Mouse (Mus musculus) T-cell, adult 66 days (primary cell): Measurements from ENCODE around the gene Abcb11. TPM values are rescaled to one million over a fixed set of nuclear protein-coding genes. Genes with fewer than 3 reads are reported as not detected.

Source experiments
- total RNA-seq, 2 experiments: library from RNA; stranded (reverse); gene quantifications; 3 replicates in 1 of 2; 4 replicates in 1 of 2; pipeline ENCODE4 v1.2.4; 2023

The Abcb11 gene
- total RNA-seq = not detected

GRCm38 (mm10) chr2:69342496-69343221 is at the start of gene Abcb11:
Abcb11 (minus strand) TSS chr2:69342616.

GRCm38 (mm10) chr2:69380281-69380680 is 37.9 kb upstream of the Abcb11 start, which contains the start of gene Dhrs9:
Dhrs9 (plus strand) TSS chr2:69380445.

GRCm38 (mm10) chr2:69210773-69211172 is 131.6 kb downstream of the Abcb11 start, which contains the start of gene G6pc2:
G6pc2 (plus strand) TSS chr2:69211073.

DNA sequence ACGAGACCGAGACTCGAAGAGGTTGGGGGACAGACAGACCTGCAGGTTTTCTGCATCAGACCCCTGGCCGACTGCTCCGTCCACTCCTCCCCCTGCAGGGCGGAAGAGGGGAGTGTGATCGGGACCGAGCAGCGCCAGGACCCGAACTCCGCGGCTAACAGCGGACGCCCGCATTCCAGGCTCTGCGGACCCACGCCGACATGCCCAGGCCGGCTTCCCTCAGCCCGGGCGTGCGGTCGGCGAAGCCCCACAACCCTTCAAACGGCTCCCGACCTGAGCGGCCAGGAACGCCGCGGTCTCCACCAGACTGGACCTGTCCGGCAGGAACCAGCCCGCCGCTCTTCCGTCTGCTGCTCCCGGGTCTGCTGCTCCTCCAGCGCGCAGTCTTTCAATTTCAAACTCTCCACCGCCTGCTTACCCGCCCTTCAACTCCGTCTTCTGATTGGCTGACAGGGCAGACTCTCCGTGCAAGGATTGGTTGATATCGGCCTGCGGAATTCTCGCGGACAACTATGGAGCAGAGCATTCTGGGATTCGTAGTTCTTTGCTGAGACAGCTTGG is 136.5 kb downstream of the Abcb11 start, which contains the start of gene Spc25:
Spc25 (minus strand) TSS at position 404 of the 561 bp plus-strand sequence.

Other genes with a start within 250 kb of the Abcb11 start
- gene Nostrin, start 206.8 kb downstream of the Abcb11 start, total RNA-seq = not detected
- 1 to 10 TPM; 4.7 to 4.9 TPM for gene Spc25, start 136.4 kb downstream of the Abcb11 start, total RNA-seq
- gene G6pc2, start 131.5 kb downstream of the Abcb11 start, total RNA-seq = not detected
- gene Dhrs9, start 37.8 kb upstream of the Abcb11 start, total RNA-seq = not detected
- not detected for gene Lrp2, start 243.4 kb upstream of the Abcb11 start, total RNA-seq